Mouse (Mus musculus) forebrain, embryonic 11.5 days (tissue): ENCODE measurements at regions not wholly inside any gene's neighbourhood (a gene's known extent, or its start where the extent isn't known, plus 50 kb on each side); places are given as distances from the start of the nearest gene placed in this dataset.

Source experiments
- ATAC-seq: fragments of 200-750 bp; cut with Nextera tagmentation; replicated peaks from 2 replicates; pipeline ENCODE4 v1.8.0; 2017; ENCODE audit warnings: moderate TSS enrichment; ENCODE audit not compliant: low FRiP score
- DNase-seq: peaks from one replicate; pipeline ENCODE4 v3.0.0-alpha.2; 2017; ENCODE audit warnings: low spot score
- H3K27ac ChIP-seq: fragments of 300-500 bp; sonication (generic); 2 replicates; pipeline ENCODE4 v1.5.1; 2014; ENCODE audit warnings: low read depth, low read length
- H3K27me3 ChIP-seq: fragments of 300-500 bp; sonication (generic); 2 replicates; pipeline ENCODE4 v1.6.1; 2014; ENCODE audit warnings: mild to moderate bottlenecking, low read length, mixed read lengths; ENCODE audit not compliant: control insufficient read depth, insufficient read depth
- H3K36me3 ChIP-seq: fragments of 300-500 bp; sonication (generic); 2 replicates; pipeline ENCODE4 v1.6.1; 2014; ENCODE audit warnings: mild to moderate bottlenecking, low read length, moderate library complexity, mixed read lengths; ENCODE audit not compliant: control insufficient read depth, insufficient read depth
- H3K4me1 ChIP-seq: fragments of 300-500 bp; sonication (generic); replicated peaks from 2 replicates; pipeline ENCODE4 v1.6.1; 2014; ENCODE audit warnings: low read length, mixed read lengths; ENCODE audit not compliant: control insufficient read depth, insufficient read depth
- H3K4me2 ChIP-seq: fragments of 300-500 bp; sonication (generic); 2 replicates; pipeline ENCODE4 v1.6.1; 2014; ENCODE audit warnings: low read depth, mild to moderate bottlenecking, low read length, moderate library complexity, mixed read lengths; ENCODE audit not compliant: severe bottlenecking
- H3K4me3 ChIP-seq: fragments of 300-500 bp; sonication (generic); 2 replicates; pipeline ENCODE4 v1.5.1; 2014; ENCODE audit warnings: low read depth, low read length
- H3K9ac ChIP-seq: fragments of 300-500 bp; sonication (generic); 2 replicates; pipeline ENCODE4 v1.6.1; 2014; ENCODE audit warnings: low read length
- H3K9me3 ChIP-seq: fragments of 300-500 bp; sonication (generic); 2 replicates; pipeline ENCODE4 v1.6.1; 2016; ENCODE audit warnings: low read length, mixed read lengths; ENCODE audit not compliant: control insufficient read depth
- WGBS: fragments of 180-500 bp; shearing (Covaris S2); extraction: QIAGEN DNeasy Blood & Tissue Kit; methylation state at CpG from one replicate; pipeline ENCODE4 v1.1.7; 2014; 5-methylcytosine and 5-hydroxymethylcytosine counted together

DNA sequence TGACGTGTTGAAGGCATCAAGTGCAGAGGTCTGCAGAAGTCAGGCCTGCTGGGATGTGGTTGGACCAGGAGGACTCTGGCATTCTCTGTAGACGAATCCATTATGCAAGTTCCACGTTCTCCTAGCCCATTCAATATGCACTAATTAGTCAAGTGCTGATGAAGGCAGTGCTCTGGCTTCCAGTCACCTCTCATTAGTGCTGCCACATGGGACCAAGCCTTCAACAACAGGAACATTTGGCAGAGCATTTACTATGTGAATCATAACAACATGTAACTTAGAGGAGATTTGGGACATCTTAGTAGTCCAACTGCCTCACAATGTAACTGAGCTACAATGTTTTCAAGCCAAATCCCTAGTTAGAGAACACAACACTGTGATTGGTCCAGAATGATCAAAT, 92.5 kb downstream of the Nfkbiz start:
- H3K9me3 ChIP-seq = no peaks in the 10 kb centered on the region
- H3K4me2 ChIP-seq = no peak overlapping the region
- no peaks in the 10 kb centered on the region for H3K4me1 ChIP-seq
- 46% methylated on average over 3 of the region's 3 CpGs for WGBS
- no peak overlapping the region for H3K9ac ChIP-seq
- H3K4me3 ChIP-seq = no peak overlapping the region
- H3K36me3 ChIP-seq = no peaks in the 10 kb centered on the region
- H3K27ac ChIP-seq = no peak overlapping the region
- no peaks in the 10 kb centered on the region for H3K27me3 ChIP-seq
- DNase-seq = no peak
- ATAC-seq = peak; percentile 63; the same call in 1 of the 2 replicates

- no peak for DNase-seq
- Histone ChIP-seq H3K4me1 (no peaks in the 10 kb centered on the region), H3K27me3 (no peaks in the 10 kb centered on the region), H3K27ac (no peak overlapping the region), H3K4me3 (no peak overlapping the region), H3K36me3 (no peaks in the 10 kb centered on the region), H3K4me2 (no peak overlapping the region), H3K9ac (no peak overlapping the region), H3K9me3 (no peaks in the 10 kb centered on the region)
- no peak for ATAC-seq
- WGBS = 80% methylated on average over 3 of the region's 3 CpGs
Observed at GRCm38 (mm10) chr16:55745094-55745493, 93.6 kb downstream of the Nfkbiz start.

DNA sequence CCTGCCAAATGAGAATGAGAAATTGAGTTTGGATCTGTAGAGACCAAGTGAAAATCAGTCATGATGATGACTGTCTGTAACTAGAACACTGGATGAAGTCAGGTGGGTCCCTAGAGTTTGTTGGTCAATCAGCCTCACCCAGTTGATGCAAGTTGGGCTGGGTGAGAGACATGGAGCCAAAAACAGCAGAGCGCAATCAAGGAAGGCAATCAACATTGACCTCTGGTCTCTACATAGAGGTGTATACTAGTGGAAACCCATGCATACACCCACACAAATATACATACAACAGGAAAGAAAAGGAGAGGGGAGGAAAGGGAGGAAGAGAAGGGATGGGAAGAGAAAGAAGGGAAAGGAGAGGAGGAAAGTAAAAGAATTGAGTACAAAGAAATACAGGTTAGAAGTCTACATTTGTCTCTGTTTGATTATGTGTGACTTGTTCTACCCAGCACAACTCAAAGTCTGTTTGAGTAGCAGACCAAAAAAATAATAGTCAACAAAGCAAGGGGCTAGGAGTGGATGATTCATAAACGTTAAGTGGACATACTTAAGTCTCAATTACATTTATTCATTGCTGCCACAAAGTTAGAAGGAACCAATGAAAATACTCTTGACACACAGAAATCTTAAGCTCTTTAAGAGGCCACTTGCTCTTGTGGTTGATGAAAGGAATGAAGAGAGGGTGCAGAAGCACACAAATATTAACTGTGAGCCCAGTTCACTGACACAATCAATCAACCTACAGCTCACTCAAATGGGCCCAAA, 97.4 kb downstream of the Nfkbiz start:
- Histone ChIP-seq H3K4me3 (no peak overlapping the region), H3K4me1 (no peaks in the 10 kb centered on the region), H3K4me2 (no peak overlapping the region), H3K9ac (no peak overlapping the region), H3K27me3 (no peaks in the 10 kb centered on the region), H3K27ac (no peak overlapping the region), H3K9me3 (no peaks in the 10 kb centered on the region), H3K36me3 (no peaks in the 10 kb centered on the region)
- ATAC-seq (no peak), DNase-seq (no peak)
- WGBS = 83% methylated on average over 2 of the region's 2 CpGs

GRCm38 (mm10) chr16:55738741-55739140, 100.0 kb downstream of the Nfkbiz start:
- no peaks in the 10 kb centered on the region for H3K36me3 ChIP-seq
- H3K4me3 ChIP-seq = no peak overlapping the region
- H3K9ac ChIP-seq = no peak overlapping the region
- H3K9me3 ChIP-seq = no peaks in the 10 kb centered on the region
- no peaks in the 10 kb centered on the region for H3K27me3 ChIP-seq
- H3K4me1 ChIP-seq = no peaks in the 10 kb centered on the region
- ATAC-seq (no peak), DNase-seq (no peak)
- WGBS = 92% methylated on average over 4 of the region's 4 CpGs
- H3K4me2 ChIP-seq = no peak overlapping the region
- no peak overlapping the region for H3K27ac ChIP-seq

GRCm38 (mm10) chr16:55735476-55735968, 103.2 kb downstream of the Nfkbiz start:
- H3K4me2 ChIP-seq = no peak overlapping the region
- 95% methylated on average over 7 of the region's 7 CpGs for WGBS

DNA sequence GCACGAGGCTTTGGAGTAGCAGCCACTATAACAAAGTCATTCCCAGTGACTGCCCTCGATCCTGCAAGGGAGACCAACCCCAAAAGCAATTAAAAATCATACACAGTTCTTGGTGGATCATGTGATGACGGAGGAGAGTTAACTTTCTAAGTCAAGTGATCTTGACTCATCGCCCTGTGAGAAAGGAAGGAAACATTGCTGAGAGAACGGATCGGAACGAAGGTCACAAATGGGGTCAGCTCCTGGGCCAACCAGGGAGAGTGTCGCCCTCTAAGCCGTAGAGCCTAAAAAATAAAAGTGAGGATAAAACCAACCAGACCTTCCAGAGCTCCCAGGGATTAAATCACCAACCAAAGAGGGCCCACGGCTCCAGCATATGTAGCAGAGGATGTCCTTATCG, 104.4 kb downstream of the Nfkbiz start:
- no peak overlapping the region for H3K4me2 ChIP-seq
- no peak for DNase-seq
- H3K27ac ChIP-seq = no peak overlapping the region
- WGBS = 81% methylated on average over 11 of the region's 11 CpGs
- H3K27me3 ChIP-seq = no peaks in the 10 kb centered on the region
- no peak for ATAC-seq
- no peaks in the 10 kb centered on the region for H3K36me3 ChIP-seq
- H3K4me3 ChIP-seq = no peak overlapping the region
- H3K9me3 ChIP-seq = no peaks in the 10 kb centered on the region
- H3K9ac ChIP-seq = no peak overlapping the region
- H3K4me1 ChIP-seq = no peaks in the 10 kb centered on the region

More at GRCm38 (mm10) chr16:55735476-55735968, 103.2 kb downstream of the Nfkbiz start:
- ATAC-seq (no peak), DNase-seq (no peak)
- no peak overlapping the region for H3K27ac ChIP-seq
- no peaks in the 10 kb centered on the region for H3K27me3 ChIP-seq
- no peaks in the 10 kb centered on the region for H3K36me3 ChIP-seq
- no peaks in the 10 kb centered on the region for H3K9me3 ChIP-seq
- H3K9ac ChIP-seq = no peak overlapping the region
- H3K4me3 ChIP-seq = no peak overlapping the region
- no peaks in the 10 kb centered on the region for H3K4me1 ChIP-seq

DNA sequence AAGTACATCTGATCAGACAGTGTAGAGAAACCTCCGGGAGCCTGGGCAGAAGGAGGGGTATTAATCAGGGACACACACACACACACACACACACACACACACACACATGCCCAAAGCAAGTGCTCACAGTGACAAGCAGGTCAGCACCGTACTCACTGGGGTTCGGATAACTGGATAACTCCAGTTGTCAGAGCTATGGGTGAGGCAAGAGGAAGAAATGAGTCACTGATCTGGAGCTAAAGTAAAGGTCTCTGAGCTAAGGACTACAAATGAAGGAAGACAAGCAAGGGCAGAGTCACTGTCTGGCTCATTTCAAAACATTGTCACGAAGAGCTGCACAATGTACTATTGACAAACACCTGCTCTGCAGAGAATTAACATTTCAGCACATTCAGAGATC, 104.9 kb downstream of the Nfkbiz start:
- Histone ChIP-seq H3K27ac (no peak overlapping the region), H3K27me3 (no peaks in the 10 kb centered on the region), H3K4me1 (no peaks in the 10 kb centered on the region), H3K36me3 (no peaks in the 10 kb centered on the region), H3K9ac (no peak overlapping the region), H3K9me3 (no peaks in the 10 kb centered on the region), H3K4me2 (no peak overlapping the region), H3K4me3 (no peak overlapping the region)
- DNase-seq (no peak), ATAC-seq (no peak)
- WGBS = 80% methylated on average over 4 of the region's 4 CpGs

- no peaks in the 10 kb centered on the region for H3K27me3 ChIP-seq
- no peak overlapping the region for H3K27ac ChIP-seq
- WGBS = 86% methylated on average over 8 of the region's 8 CpGs
- no peaks in the 10 kb centered on the region for H3K4me1 ChIP-seq
- DNase-seq (no peak), ATAC-seq (no peak)
- no peak overlapping the region for H3K4me3 ChIP-seq
- H3K9ac ChIP-seq = no peak overlapping the region
- H3K9me3 ChIP-seq = no peaks in the 10 kb centered on the region
- no peaks in the 10 kb centered on the region for H3K36me3 ChIP-seq
- no peak overlapping the region for H3K4me2 ChIP-seq
Observed at GRCm38 (mm10) chr16:55731003-55731402, 107.7 kb downstream of the Nfkbiz start.

DNA sequence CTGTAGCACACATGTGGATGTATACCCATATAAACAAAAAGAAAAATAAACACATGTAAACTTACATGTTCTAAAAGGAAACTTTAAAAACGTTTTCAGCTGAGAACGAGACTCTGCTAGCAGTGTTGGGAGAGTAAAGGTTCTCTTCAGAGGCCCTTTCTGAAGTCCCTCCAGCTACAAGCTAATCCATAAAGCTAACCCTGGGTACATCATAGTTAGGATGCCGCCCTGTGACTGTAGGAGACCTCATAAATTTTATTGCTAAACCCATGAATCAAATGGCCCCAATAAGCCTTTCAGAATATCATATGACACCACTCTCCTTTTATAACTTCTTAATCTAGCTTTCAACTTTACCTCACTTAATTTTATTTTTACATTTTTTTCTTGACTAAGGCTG, 112.2 kb downstream of the Nfkbiz start:
- H3K4me2 ChIP-seq = no peak overlapping the region
- H3K27ac ChIP-seq = no peak overlapping the region
- no peak overlapping the region for H3K4me3 ChIP-seq
- no peak for ATAC-seq
- 73% methylated on average over 3 of the region's 3 CpGs for WGBS
- no peaks in the 10 kb centered on the region for H3K36me3 ChIP-seq
- H3K27me3 ChIP-seq = no peaks in the 10 kb centered on the region
- no peaks in the 10 kb centered on the region for H3K4me1 ChIP-seq
- no peaks in the 10 kb centered on the region for H3K9me3 ChIP-seq
- no peak for DNase-seq
- H3K9ac ChIP-seq = no peak overlapping the region
